Mouse (Mus musculus): Measurements from ENCODE around the gene Grk6.

The Grk6 gene

DNA sequence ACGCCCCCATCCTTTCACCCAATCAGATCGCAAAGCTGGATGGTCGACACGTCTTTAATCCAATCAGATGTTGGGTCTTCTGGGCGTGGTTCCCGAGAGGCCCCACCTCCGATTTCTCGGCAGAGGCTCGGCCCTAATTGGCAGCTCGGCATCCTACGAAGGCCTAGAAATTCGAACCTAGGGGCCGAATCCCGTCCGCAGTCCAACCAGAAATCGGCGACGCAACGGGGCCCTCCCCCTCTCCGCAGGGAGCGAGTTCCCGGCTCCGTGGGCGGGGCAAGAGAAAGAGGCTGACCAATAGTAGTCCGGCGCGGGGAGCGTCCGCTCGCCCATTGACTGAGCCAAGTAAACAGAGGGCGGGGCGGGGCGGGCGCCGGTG, at the start of gene Grk6:
Gene Grk6, plus strand, starts transcription at position 136 of the 379 bp plus-strand sequence.
- in situ Hi-C loops (cut with MboI; ENCODE audit: unreplicated experiment in 2 of 2) = no loop called here

DNA sequence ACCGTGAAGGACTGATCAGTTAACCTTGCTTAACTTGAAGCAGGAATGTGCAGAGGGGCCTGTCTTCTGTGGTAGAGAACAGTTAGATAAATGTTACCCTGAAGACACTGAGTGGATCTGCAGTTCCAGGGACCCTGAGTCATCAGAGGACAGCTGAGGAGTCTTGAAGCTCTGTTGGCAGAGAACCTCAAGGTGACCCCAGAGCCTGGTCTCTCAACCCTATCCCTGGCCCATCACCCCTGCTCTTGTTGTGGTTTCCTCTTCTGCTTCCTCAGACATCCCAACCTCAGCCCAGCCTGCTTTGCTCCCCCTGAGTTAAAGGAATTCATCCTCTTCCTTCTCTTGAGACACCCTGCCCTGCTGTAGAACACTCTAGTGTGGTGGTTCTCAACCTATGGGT, 46.8 kb upstream of the Grk6 start, which contains the start of gene Slc34a1:
Gene Slc34a1, plus strand, starts transcription at position 100 of the 400 bp plus-strand sequence.
- in situ Hi-C loops (cut with MboI; ENCODE audit: unreplicated experiment in 2 of 2) = loop anchor here in 1 of 2 experiments (10.0 kb wide), 1 partner anchor 63 kb away; no protein-coding TSS in a partner anchor

DNA sequence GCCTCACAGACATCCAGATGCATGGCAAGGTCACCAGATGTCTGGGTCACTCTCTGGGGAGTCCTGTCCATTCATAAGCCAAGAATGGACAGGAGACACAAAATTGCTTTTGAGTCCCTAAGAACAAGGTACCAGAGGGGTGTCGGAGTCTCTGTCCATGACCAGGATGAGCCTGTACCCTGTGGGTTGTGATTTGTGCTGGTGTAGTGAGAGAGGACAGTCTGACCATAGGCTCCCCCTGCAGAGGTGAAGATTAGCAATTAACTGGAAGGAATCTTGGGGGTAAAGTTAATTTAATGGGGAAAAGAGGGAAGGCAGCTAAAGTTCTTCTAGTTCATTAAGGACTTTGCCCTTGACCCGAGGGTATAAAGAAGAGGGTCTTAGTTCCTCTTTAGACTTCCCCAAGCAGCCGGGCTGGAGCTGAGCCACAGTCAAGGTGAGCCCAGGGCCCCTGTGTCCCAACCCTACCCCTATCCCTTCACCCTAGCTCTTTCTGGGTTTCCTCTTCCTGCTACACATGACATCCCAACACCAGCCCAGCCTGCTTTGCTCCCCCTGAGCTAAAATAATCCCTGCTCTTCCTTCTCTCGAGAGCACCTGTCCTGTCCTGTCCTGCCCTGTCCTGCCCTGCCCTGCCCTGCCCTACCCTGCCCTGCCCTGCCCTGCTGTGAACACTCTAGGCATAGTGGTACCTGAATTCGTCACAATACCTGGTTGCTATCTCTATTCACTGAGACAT, 45.4 kb upstream of the Grk6 start:
- in situ Hi-C loops (cut with MboI; ENCODE audit: unreplicated experiment in 2 of 2) = loop anchor here in 1 of 2 experiments (5.0 to 25.0 kb wide), 3 partner anchors 65 to 238 kb away; partner anchors contain the start of gene Ddx46

DNA sequence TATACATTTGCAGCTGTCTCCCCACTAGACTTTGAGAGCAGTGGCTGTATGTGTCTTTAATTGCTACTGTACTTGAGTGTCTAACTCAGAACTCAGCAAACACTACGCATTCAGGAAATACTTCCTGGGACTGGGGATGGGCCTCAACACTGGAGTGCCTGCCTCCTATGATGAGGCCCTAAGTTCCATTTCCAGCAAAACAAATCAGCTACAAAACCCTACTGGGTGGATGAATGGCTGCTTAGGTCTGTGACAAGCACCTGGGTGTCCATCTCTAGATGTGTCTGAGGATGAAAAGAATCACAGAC, 44.9 kb upstream of the Grk6 start:
- in situ Hi-C loops (cut with MboI; ENCODE audit: unreplicated experiment in 2 of 2) = loop anchor here in 1 of 2 experiments (5.0 to 25.0 kb wide), 2 partner anchors 117 to 237 kb away; partner anchors contain the start of gene Ddx46

DNA sequence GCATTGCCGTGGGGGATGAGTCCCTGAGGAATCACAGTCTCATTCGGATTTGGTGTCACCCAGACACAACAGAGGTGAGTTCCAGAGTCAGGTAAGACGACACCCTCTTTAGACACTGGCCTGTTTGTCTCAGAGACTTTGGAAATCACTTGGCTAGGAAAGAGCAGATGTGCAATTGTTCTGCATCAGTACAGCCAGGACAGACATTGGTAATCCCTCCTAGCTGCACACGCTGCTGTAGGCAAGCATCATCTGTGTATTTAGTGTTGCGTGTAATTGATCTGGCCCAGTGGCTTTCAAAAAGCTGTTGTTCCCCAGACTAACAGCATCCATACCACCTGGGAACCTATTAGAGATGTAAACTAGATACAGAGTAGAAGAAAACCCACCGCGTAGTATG, 41.6 kb upstream of the Grk6 start:
- in situ Hi-C loops (cut with MboI; ENCODE audit: unreplicated experiment in 2 of 2) = loop anchor here in 1 of 2 experiments (5.0 to 25.0 kb wide), 2 partner anchors 114 to 234 kb away; partner anchors contain the start of gene Ddx46

DNA sequence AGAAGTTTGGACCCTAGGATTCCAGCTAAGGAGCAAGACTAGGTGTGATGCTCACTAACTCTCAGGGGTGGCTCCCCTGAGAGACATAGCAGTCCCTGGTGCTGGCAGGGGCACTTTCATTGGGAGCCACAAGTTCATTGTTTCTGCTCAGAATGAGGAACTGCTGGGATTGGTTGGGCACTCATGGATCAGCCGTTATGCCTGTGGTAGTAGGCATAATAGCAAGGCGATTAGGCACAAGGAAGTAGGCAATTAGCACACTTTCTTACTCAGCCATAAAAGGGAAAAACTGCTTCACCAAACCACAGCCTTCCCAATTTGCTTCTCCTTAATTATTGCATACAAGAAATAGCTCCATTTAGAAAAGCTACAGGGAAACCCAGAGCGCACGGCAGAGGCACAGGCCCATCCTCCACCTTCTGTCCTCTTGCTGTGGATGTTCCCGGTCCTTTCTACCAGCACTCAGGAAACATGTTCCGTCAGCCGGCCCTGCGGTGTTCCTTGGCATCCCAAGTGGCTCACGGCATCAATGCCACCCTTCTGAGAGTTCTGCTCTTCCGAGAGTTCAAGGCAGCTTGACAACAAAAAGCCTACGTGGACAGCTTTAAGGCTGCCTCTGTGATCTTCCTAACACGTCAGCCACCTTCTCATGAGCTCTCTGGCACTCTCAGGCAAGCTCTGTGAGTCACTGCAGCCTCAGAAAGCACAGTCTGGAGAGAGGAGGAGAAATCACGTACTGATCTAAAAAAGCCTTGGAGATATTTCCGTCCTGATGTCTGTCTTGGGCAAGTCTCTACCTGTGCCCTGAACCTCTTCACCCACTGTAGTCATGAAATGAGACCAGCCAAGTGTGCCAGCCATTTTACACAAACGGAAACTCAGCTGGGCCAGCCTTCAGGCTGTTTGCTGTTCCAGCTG, 40.7 kb upstream of the Grk6 start:
- in situ Hi-C loops (cut with MboI; ENCODE audit: unreplicated experiment in 2 of 2) = loop anchor here in 1 of 2 experiments (5.0 to 25.0 kb wide), 2 partner anchors 113 to 233 kb away; partner anchors contain the start of gene Ddx46

DNA sequence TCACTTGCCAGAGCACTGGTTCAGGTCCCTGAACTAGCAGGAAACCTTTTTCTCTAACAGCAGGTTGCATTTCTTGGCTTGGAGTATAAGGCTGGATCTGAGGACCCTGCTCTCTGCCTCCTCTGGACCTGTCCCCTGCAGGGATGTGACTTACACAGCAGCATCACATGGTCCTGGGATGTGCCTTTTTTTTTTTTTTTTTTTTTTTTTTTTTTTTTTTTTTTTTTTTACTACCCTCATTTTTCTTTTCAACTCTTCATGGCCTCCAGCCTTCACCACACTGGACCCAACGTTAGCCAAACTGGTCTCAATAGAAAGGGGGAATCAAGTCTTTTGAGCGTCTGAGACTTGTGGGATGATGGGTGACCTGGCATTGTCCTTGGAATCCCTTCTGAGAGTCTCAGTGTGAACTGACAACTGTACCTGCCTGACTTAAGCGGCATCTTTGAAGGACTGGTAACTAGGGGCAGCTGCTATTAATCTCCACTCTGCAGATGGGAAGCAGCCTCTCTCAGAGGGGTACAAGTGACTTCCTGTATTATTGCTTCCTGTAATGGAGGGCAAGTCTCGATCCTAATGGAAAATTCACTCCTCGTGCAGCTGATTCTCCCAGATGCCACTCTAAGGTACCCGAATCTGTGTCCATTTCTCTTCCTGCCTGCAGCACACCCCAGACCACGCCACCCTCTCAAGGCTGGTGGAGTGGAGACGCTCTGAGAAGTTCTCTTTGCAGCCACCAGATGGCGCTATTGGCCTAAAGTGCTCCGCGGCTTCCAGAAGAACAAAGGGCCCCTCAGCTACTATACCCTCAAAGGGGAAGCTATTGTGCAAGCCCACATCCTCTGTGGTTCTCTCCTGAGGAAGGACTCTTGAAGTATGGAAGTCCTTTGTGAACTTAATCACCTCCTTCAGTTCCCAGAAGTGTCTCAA, 39.8 kb upstream of the Grk6 start:
- in situ Hi-C loops (cut with MboI; ENCODE audit: unreplicated experiment in 2 of 2) = loop anchor here (5.0 to 25.0 kb wide), 2 partner anchors 112 to 232 kb away; partner anchors contain the start of gene Ddx46 (in 1 of the 2)

DNA sequence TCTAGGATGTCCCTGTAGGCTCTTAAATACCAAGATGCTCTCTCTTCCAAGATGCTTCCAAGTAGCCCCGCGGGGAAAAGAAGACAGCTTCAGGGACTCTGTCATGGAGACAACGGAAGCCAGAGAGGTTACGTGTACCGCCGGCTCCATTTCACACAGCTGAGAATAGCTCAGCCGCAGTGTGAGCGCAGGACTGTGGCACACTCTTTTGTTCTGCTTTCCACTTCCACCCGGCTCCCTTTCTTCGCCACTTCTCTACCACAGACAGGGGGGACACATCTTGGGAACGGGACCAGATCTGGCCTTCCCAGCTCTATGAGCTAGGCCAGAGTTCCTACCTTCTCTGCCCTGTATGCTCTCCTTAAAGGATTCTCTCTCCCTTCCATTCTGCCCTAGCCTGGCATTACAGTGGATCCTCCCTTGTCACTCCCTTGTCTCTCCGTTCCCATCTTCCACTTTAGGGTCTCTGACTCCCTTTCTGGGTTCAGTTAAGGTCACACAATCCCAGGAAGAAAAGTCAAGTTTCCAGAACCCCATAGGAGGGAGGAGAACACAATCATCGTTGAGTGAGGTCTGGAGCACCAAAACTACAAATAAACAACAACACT, 39.0 kb upstream of the Grk6 start:
- in situ Hi-C loops (cut with MboI; ENCODE audit: unreplicated experiment in 2 of 2) = loop anchor here (5.0 to 25.0 kb wide), 2 partner anchors 111 to 231 kb away; partner anchors contain the start of gene Ddx46 (in 1 of the 2)

DNA sequence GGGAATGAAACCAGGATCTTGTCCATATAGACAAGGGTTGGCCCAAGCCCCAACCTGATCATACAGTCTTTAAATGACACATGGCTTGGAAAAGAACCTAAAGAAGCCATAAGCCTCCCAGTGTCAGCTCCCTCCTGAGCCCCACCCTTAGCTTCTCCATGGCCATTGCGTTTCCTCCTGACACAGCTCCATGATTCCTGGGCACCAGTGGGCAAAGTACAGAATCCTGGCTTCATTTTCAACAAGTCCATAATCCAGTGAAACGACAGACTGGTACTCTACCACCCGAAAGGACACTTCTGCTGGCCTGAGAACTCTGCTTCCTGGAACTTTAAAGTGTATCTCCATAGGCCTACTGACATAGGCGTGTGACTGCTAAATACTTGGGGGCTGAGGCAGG, 37.5 kb upstream of the Grk6 start:
- in situ Hi-C loops (cut with MboI; ENCODE audit: unreplicated experiment in 2 of 2) = loop anchor here (5.0 to 25.0 kb wide), 2 partner anchors 110 to 230 kb away; partner anchors contain the start of gene Ddx46 (in 1 of the 2)

DNA sequence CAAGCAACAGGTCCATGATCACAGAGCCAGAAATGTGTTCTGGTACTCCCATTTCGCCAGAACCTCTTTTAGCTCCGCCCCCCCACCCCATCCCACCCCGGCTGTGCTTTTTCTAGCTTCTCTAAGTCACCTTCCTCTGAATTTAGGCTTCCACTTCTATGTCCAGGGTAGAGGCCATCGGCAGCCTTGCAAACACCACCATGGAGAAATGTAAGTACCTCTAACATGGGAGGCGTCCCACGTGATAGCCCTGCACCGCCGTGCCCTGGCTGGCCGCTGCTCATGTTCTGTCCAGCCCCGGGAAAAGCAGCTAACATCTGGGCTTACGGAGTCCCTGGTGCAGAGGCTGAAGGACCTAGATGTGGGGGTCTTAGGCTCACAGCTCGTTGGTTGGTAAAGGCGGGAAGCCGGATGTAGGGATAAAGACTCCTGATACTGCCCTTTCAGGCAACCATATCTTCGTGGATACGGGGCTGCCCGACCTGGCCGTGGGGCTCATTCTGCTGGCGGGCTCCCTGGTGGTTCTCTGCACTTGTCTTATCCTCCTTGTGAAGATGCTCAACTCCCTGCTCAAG, 36.2 kb upstream of the Grk6 start:
- in situ Hi-C loops (cut with MboI; ENCODE audit: unreplicated experiment in 2 of 2) = loop anchor here (5.0 to 25.0 kb wide), 2 partner anchors 109 to 229 kb away; partner anchors contain the start of gene Ddx46 (in 1 of the 2)

DNA sequence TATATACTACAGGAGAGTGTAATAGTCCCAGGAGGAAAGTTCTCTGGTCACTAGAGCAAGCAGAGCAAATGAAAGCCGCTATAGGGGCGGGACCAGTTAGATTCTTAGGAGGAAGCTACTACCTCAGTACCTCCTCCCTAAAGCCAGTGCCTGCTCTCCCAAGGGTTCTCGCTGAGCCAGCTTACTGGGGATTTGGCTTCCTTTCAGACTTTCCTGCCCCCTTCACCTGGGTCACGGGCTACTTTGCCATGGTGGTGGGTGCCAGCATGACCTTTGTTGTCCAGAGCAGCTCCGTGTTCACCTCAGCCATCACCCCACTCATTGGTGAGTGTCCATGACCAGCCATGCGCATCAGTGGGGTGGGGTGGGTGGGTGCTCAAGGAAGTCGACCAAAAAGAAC, 33.0 kb upstream of the Grk6 start:
- in situ Hi-C loops (cut with MboI; ENCODE audit: unreplicated experiment in 2 of 2) = loop anchor here in 1 of 2 experiments (25.0 kb wide), 1 partner anchor 225 kb away; the partner anchor contains the start of gene Ddx46

DNA sequence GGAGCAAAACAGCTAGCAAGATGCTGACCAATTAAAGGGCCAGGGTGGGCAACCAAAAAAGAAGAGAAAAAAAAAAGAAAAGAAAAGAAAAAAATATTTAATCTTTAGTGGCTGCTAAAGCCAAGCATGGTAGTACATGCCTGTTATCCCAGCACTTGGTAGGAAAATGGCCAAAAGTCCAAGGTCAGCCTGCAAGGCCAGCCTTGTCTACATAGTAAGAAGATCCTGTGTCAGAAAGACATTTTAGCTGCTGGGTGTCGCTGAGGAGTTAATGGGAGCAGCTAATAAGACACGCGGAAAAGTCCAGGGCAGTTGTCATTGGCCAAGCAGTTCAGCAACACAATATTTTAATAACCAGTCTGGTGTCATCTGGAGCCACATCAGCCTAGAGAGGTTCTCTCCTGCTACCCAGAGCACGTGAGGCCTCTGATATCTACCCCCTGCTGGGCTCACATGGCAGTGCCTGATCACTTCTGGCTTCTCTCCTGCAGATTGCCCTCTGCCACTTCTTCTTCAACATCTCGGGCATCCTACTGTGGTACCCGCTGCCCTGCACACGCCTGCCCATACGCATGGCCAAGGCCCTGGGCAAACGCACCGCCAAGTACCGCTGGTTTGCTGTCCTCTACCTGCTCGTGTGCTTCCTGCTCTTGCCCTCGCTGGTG, 32.1 kb upstream of the Grk6 start:
- in situ Hi-C loops (cut with MboI; ENCODE audit: unreplicated experiment in 2 of 2) = loop anchor here in 1 of 2 experiments (25.0 kb wide), 1 partner anchor 225 kb away; the partner anchor contains the start of gene Ddx46

DNA sequence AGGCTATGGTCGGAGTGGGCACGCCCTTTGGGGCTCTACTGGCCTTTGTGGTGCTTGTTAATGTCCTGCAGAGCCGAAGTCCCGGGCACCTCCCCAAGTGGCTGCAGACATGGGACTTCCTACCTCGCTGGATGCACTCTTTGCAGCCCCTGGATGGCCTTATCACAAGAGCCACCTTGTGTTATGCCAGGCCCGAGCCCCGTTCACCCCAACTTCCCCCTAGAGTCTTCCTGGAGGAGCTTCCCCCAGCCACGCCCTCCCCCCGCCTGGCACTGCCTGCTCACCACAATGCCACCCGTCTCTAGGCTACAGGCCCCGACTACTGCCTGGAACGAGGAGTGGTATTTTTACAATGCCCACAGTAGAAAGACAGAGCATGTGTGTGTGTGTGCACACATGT, 31.5 kb upstream of the Grk6 start:
- in situ Hi-C loops (cut with MboI; ENCODE audit: unreplicated experiment in 2 of 2) = loop anchor here in 1 of 2 experiments (25.0 kb wide), 1 partner anchor 224 kb away; the partner anchor contains the start of gene Ddx46

DNA sequence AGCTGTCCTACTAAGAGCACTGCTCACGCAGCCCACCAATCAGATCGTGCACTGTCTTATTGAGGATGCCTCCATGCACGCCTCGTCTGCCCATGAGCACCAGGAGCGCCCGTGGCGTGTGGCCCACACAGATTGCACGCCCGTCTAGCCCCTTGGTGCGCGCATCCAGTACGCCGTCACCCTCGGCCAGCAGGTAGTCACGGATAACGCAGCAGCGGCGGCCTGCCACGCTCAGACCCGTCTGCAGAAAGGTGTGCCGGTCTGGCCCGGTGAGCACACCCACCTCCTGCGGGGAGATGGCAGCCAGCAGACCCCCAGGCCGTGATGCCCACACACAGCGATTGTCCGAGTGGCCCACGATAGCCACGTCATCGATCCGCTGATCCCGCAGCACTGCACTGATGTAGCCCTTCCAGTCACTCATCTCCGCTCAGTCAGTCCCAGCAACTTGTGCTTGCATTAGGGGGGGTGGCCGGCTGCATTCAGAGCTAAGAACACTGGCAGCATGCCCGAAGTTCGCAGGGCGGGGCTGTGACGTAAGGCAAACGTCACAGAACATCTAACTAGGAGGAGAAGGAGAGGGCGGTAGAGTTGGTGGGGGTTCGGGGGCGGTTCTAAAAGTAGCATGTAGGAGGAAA, 30.0 kb upstream of the Grk6 start, which contains the start of gene Pfn3:
Gene Pfn3, minus strand, starts transcription at position 490 of the 638 bp plus-strand sequence.
- in situ Hi-C loops (cut with MboI; ENCODE audit: unreplicated experiment in 2 of 2) = loop anchor here in 1 of 2 experiments (25.0 kb wide), 1 partner anchor 222 kb away; the partner anchor contains the start of gene Ddx46

DNA sequence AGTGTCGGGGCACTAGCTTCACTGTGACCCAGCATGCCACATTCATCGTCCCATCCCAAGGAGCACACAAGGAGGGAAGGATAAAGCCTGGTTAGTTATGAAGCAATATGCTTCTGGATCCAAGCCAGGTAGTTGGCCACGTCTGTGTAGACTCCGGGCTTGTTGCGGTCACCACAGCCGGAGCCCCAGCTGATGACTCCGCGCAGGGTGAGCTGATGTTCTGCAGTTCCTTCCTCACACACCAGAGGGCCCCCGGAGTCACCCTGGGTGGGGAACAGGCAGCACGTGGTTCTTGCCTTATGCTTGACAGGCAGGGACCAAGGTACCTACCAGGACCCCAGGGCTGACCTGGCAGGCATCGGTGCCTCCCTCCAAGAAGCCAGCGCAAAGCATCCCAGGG, 26.9 kb upstream of the Grk6 start:
- in situ Hi-C loops (cut with MboI; ENCODE audit: unreplicated experiment in 2 of 2) = loop anchor here in 1 of 2 experiments (25.0 kb wide), 1 partner anchor 219 kb away; the partner anchor contains the start of gene Ddx46

DNA sequence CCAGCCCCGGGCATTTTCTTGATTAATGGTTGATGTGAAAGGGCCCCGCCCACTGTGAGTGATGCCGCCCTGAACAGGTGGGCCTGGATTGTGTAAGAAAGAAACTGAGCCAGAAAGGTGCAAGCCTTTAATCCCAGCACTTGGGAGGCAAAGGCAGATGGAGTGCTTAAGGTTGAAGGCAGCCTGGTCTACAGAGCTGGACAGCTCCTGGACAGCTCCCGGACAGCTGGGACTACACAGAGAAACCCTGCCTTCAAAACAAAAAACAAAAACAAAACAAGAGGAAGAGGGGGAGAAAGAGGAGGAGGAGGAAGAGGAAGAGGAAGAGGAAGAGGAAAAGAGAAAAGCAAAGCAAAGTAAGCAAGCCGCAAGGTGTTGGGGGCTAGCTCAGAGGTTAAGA, 25.7 kb upstream of the Grk6 start:
- in situ Hi-C loops (cut with MboI; ENCODE audit: unreplicated experiment in 2 of 2) = loop anchor here in 1 of 2 experiments (25.0 kb wide), 1 partner anchor 218 kb away; the partner anchor contains the start of gene Ddx46
